Mouse (Mus musculus) forebrain, embryonic 10.5 days (tissue): ENCODE measurements around the gene Dazap2. TPM values are rescaled to one million over a fixed set of nuclear protein-coding genes. Genes with fewer than 3 reads are reported as not detected.
A peak's percentile ranks its signal among the peaks of the same experiment; 100 is the strongest.

Source experiments
- DNase-seq: peaks from one replicate; pipeline ENCODE4 v3.0.0-alpha.2; 2017; ENCODE audit warnings: low spot score; ENCODE audit errors: extremely low spot score
- H3K27ac ChIP-seq: fragments of 300-500 bp; sonication (generic); 2 replicates; pipeline ENCODE4 v1.5.1; 2016; ENCODE audit warnings: mild to moderate bottlenecking
- H3K27me3 ChIP-seq: fragments of 300-500 bp; sonication (generic); 2 replicates; pipeline ENCODE4 v1.6.1; 2016; ENCODE audit warnings: mild to moderate bottlenecking; ENCODE audit not compliant: poor library complexity, severe bottlenecking
- H3K36me3 ChIP-seq: fragments of 300-500 bp; sonication (generic); replicated peaks from 2 replicates; pipeline ENCODE4 v1.6.1; 2016; ENCODE audit warnings: mild to moderate bottlenecking, moderate library complexity
- H3K4me1 ChIP-seq: fragments of 300-500 bp; sonication (generic); 2 replicates; pipeline ENCODE4 v1.6.1; 2016
- H3K4me3 ChIP-seq: fragments of 300-500 bp; sonication (generic); 2 replicates; pipeline ENCODE4 v1.5.1; 2016; ENCODE audit warnings: mild to moderate bottlenecking, moderate library complexity
- H3K9me3 ChIP-seq: fragments of 300-500 bp; sonication (generic); 2 replicates; pipeline ENCODE4 v1.6.1; 2016; ENCODE audit warnings: mild to moderate bottlenecking, moderate library complexity
- WGBS: fragments of 180-500 bp; shearing (Covaris S2); methylation state at CpG from one replicate; pipeline ENCODE4 v1.1.7; 2016; 5-methylcytosine and 5-hydroxymethylcytosine counted together
- polyA plus RNA-seq: library from polyadenylated mRNA; unstranded; fragments of >200 nt; fragmentation: Nextera tagmentation; extraction: Ambion mirVana; gene quantifications from 2 replicates; pipeline ENCODE4 v1.2.1, GENCODE M21; 2016

Dazap2 gene
- polyA plus RNA-seq = 214 and 224 TPM in 2 replicates

DNA sequence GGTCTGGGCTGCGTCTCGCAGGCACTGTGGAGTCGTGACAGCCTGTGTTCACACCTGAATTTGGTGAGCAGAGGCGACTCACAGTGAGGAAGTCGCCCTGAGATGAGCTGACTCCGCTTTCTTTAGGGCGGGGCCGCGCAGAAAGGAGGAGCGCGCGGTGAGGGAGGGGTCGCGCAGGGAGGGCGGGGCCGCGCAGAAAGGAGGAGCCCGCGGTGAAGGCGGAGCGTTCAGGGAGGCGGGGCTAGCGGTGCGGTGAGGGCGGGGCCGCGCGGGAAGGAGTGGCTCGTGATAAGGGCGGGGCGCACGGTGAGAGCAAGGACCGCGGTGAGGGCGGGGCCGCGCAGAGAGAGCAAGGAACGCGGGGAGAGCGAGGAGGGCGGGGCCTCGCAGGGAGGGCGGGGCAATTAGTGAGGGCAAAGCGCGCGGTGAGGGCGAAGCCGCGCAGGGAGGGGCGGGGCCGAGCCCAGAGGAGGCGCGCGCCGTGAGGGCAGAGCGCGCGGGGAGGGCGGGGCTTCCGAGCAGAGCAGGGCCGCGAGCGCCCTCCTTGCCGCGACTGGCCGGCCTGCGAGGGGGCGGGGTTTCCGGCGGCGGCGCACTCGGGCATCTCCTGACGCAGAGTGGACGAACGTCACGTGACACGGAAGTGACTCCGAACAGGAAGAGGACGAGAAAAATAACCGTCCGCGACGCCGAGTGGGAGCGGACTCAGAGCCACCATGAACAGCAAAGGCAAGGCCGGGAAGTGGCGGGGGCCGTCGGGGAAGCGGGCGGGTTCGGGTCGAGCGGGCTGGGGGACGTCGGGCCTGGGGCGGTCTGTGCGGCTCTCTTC lies at the start of gene Dazap2:
TSS of gene Dazap2 (plus strand) at position 354 of the 829 bp plus-strand sequence.
- H3K4me1 ChIP-seq = peaks cover 33% of the 10 kb centered on the region
- WGBS = under 1% methylated on average over 97 of the region's 99 CpGs
- peak within 1 kb of the TSS; percentile 92 for H3K4me3 ChIP-seq
- peak; percentile 98 for DNase-seq
- peaks cover 18% of the 10 kb centered on the region for H3K27me3 ChIP-seq
- H3K9me3 ChIP-seq = no peaks in the 10 kb centered on the region
- H3K36me3 ChIP-seq = peaks cover 34% of the 10 kb centered on the region
- peak within 1 kb of the TSS; percentile 96 for H3K27ac ChIP-seq

DNA sequence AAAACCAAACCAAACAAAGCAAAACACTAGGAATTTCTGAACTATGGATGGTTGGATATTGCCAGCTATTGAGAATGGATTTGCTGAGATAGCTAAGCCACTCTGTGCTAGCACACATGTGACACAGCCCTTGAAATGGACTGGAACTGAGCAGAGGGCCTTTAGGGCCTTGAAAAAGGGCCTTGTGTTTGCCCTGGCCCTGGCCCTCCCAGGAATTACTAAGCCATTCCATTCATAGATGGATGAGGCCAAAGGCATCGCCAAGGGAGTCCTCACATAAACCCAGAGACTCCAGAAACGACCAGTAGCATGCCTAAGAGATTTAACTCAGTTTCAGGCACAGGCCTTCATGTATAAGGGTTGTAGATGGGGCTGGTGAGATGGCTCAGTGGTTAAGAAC lies 48.6 kb upstream of the Dazap2 start:
- no peaks in the 10 kb centered on the region for H3K36me3 ChIP-seq
- no peak for DNase-seq
- no peaks in the 10 kb centered on the region for H3K9me3 ChIP-seq
- no peak overlapping the region for H3K27ac ChIP-seq
- WGBS = 76% methylated on average over 2 of the region's 2 CpGs
- no peak overlapping the region for H3K4me3 ChIP-seq
- H3K4me1 ChIP-seq = no peaks in the 10 kb centered on the region
- no peaks in the 10 kb centered on the region for H3K27me3 ChIP-seq

DNA sequence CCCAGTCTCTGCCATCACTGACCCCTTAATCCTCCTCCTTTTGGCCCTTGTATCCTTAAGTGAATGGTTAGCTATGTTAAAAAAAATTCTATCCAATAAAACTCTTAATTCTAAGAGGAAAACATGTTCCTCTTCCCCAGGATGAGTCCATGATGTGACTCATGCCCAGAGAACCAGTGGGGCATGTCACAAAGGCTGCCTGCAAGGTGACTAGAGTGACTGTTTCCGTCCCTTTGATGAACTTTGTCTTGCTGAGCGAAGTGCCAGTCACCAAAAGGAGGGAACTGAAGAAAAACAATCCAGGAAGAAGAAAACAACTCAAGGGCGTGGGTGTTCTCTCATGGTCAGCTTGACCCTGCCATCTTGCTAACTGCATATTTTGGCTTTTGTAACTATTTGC lies 45.9 kb upstream of the Dazap2 start:
- Histone ChIP-seq H3K9me3 (no peaks in the 10 kb centered on the region), H3K4me3 (no peak overlapping the region), H3K27me3 (no peaks in the 10 kb centered on the region), H3K27ac (no peak overlapping the region), H3K36me3 (no peaks in the 10 kb centered on the region), H3K4me1 (peaks cover 9% of the 10 kb centered on the region; the same call in 1 of the 2 replicates)
- no peak for DNase-seq
- 77% methylated on average over 3 of the region's 3 CpGs for WGBS

GRCm38 (mm10) chr15:100573946-100574345 lies 41.2 kb upstream of the Dazap2 start:
- no peak for DNase-seq
- Histone ChIP-seq H3K9me3 (no peaks in the 10 kb centered on the region), H3K36me3 (no peaks in the 10 kb centered on the region), H3K4me1 (peaks cover 9% of the 10 kb centered on the region; the same call in 1 of the 2 replicates), H3K4me3 (no peak overlapping the region), H3K27ac (no peak overlapping the region), H3K27me3 (no peaks in the 10 kb centered on the region)
- WGBS = 74% methylated on average over 6 of the region's 6 CpGs

DNA sequence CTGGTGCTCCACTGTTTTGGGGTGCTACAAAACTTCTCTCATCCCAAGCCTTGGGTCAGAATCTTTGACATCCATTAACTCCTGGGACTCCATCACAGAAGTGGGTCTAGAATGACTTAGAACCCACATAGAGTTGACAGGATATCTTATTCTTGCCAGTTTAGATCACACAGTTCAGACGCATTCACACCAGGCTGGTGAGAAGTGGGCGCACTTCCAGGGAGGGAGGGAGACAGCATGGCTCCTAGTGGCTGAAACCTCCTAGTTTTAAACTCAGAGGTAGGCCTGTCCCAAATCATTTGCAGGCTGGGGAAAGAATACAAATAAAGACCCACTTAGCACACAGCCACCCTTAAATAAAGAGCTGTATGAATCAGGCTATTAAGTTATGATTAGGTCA lies 40.8 kb upstream of the Dazap2 start:
- Histone ChIP-seq H3K4me1 (peaks cover 9% of the 10 kb centered on the region; the same call in 1 of the 2 replicates), H3K36me3 (no peaks in the 10 kb centered on the region), H3K4me3 (no peak overlapping the region), H3K27me3 (no peaks in the 10 kb centered on the region), H3K9me3 (no peaks in the 10 kb centered on the region), H3K27ac (no peak overlapping the region)
- 86% methylated on average over 2 of the region's 2 CpGs for WGBS
- no peak for DNase-seq

DNA sequence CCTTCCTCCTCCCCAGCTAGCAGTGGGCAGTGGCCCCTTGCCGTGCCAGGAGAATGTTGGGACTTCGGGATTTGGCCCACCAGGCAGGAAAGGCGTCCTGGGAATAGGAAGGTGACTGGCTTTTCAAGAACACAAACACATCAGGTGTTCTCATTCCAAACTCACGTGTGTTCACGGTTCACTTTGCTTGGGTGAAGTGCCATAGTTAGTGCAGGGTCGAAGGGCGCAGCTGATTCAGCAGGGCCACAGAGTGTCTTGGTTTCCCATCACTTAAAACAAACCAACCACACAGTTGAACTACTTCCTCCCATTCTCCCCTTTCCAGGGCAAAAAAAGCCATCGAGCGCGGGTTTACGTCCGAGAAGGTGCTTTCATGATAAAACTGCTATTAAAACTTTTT lies 39.8 kb upstream of the Dazap2 start:
- Histone ChIP-seq H3K9me3 (no peaks in the 10 kb centered on the region), H3K27ac (no peak overlapping the region), H3K36me3 (no peaks in the 10 kb centered on the region; the same call in 1 of the 2 replicates), H3K4me1 (peaks cover 9% of the 10 kb centered on the region; the same call in 1 of the 2 replicates), H3K4me3 (no peak overlapping the region), H3K27me3 (no peaks in the 10 kb centered on the region)
- DNase-seq = no peak
- WGBS = 91% methylated on average over 12 of the region's 12 CpGs

DNA sequence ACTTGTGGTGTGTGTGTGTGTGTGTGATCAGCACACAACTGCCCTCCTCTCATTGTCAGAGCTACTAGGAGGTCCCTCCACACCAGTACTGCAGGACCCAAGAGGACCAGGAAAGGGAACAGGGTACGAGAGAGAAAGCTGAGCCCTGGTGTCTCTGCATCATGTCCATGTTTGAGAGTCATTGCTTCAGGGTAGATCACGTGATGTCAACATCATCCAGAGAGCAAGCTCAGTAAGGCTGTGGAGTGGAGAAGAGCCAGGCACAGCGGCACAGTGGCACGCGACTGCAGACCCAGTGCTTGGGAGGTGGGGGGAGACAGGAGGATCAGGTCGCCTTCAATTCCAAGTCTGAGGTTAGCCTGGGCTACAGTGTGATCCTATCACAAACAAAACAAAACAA lies 38.8 kb upstream of the Dazap2 start:
- DNase-seq = no peak
- Histone ChIP-seq H3K27me3 (no peaks in the 10 kb centered on the region), H3K9me3 (no peaks in the 10 kb centered on the region), H3K4me1 (peaks cover 9% of the 10 kb centered on the region; the same call in 1 of the 2 replicates), H3K4me3 (no peak overlapping the region), H3K27ac (no peak overlapping the region), H3K36me3 (no peaks in the 10 kb centered on the region; the same call in 1 of the 2 replicates)
- WGBS = 89% methylated on average over 6 of the region's 6 CpGs

GRCm38 (mm10) chr15:100576810-100577209 lies 38.3 kb upstream of the Dazap2 start:
- WGBS = 87% methylated on average over 6 of the region's 6 CpGs
- Histone ChIP-seq H3K36me3 (no peaks in the 10 kb centered on the region; the same call in 1 of the 2 replicates), H3K9me3 (no peaks in the 10 kb centered on the region), H3K4me3 (no peak overlapping the region), H3K27me3 (no peaks in the 10 kb centered on the region), H3K27ac (no peak overlapping the region), H3K4me1 (peaks cover 9% of the 10 kb centered on the region; the same call in 1 of the 2 replicates)
- no peak for DNase-seq

DNA sequence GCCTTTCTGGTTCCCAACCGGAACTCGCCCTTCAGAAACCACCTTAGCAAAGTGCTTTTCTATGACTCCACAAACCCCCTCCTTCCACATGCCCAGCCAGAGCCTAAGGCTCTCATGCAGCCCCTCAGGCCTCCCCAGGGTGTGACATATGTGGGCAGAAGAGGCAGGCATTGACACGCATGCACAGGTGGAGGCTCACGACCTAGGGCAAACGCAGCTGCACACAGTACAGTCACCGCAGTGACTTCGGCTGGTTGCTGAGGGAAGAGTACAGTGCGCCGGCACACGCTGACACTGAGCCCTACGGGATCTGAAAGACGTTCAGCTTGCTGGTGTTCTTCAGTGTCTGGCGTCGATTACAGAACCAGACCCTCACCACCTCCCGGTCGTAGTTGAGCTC lies 37.2 kb upstream of the Dazap2 start:
- 87% methylated on average over 16 of the region's 16 CpGs for WGBS
- H3K27me3 ChIP-seq = no peaks in the 10 kb centered on the region
- H3K4me3 ChIP-seq = no peak overlapping the region
- peaks cover 9% of the 10 kb centered on the region; the same call in 1 of the 2 replicates for H3K4me1 ChIP-seq
- no peaks in the 10 kb centered on the region for H3K9me3 ChIP-seq
- no peak for DNase-seq
- H3K36me3 ChIP-seq = no peaks in the 10 kb centered on the region; the same call in 1 of the 2 replicates
- no peak overlapping the region for H3K27ac ChIP-seq

DNA sequence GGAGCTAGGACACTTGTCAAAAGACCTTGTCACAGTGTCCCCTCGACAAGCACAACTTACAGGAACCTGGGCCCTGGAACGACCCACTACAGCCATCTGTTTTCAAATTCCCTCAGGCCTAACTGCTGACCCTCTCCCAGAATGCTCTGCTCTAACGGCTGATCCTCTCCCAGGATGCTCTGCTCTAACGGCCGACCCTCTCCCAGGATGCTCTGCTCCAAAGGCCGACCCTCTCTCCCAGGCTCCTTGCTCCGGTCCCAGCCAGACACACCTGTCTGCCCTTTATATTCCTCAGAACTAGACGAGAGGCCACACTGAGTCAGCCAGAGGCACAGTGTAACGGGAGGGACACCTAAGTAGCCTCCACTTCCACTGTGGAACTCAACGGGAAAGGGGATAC lies 35.0 kb upstream of the Dazap2 start:
- H3K9me3 ChIP-seq = no peaks in the 10 kb centered on the region

DNA sequence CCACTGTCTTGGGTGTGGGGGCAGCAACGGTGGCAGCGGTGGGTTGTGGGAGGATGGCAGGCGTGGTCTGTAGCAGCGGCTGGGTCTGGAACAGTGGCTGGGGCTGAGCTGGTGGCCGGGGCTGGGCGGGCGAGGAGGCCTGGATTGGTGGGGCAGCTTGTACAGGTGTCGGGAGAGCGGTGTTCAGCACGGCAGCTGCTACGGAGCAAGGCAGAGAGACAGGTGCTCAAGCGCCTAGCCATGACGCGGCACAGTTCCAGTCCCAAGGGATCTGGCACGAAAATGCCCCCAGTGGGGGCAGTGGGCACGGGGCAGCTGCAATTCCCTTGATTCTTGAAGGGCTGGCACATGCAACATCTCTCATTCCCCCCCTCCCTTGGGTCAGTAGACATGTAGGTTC lies 29.2 kb upstream of the Dazap2 start:
- WGBS = 90% methylated on average over 16 of the region's 16 CpGs
- Histone ChIP-seq H3K36me3 (peaks cover 13% of the 10 kb centered on the region), H3K27ac (no peak overlapping the region), H3K4me1 (peaks cover 3% of the 10 kb centered on the region; the same call in 1 of the 2 replicates), H3K4me3 (no peak overlapping the region), H3K9me3 (no peaks in the 10 kb centered on the region), H3K27me3 (0 out of 2 replicates have a peak, but pooled peaks cover 4% of the 10 kb centered on the region)
- DNase-seq = no peak

More for the DNA sequence above, 35.0 kb upstream of the Dazap2 start:
- 93% methylated on average over 10 of the region's 10 CpGs for WGBS
- Histone ChIP-seq H3K36me3 (no peaks in the 10 kb centered on the region; the same call in 1 of the 2 replicates), H3K4me3 (no peak overlapping the region), H3K27me3 (no peaks in the 10 kb centered on the region), H3K27ac (no peak overlapping the region), H3K4me1 (no peaks in the 10 kb centered on the region)
- DNase-seq = no peak

- peaks cover 13% of the 10 kb centered on the region for H3K36me3 ChIP-seq
- DNase-seq = no peak
- WGBS = 85% methylated on average over 4 of the region's 4 CpGs
- peaks cover 3% of the 10 kb centered on the region for H3K4me1 ChIP-seq
- H3K27me3 ChIP-seq = 0 out of 2 replicates have a peak, but pooled peaks cover 4% of the 10 kb centered on the region
- H3K9me3 ChIP-seq = no peaks in the 10 kb centered on the region
- no peak overlapping the region for H3K27ac ChIP-seq
- no peak overlapping the region for H3K4me3 ChIP-seq
Measured at GRCm38 (mm10) chr15:100587166-100587565, 28.0 kb upstream of the Dazap2 start.

DNA sequence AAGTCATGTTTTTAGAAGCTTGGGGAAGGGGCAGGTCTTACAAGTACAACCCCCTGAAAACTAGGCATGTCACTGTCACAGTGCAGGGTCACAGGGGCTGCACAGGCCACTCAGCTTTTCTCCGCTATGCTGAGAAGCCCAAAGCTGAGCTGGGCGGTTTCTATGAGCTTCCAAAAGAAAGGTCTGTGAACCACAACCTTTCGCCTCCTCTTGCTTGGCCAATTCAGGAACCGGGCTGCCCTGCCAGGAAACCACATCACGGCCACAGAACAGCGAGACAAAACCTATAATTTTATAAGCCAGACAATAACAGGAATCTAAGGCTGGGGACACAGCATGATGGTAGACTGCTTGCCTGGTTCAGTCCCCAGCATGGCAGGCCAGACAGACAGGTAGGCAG lies 26.9 kb upstream of the Dazap2 start:
- 0 out of 2 replicates have a peak, but pooled peaks cover 4% of the 10 kb centered on the region for H3K27me3 ChIP-seq
- no peaks in the 10 kb centered on the region for H3K9me3 ChIP-seq
- DNase-seq = no peak
- H3K4me3 ChIP-seq = no peak overlapping the region
- H3K27ac ChIP-seq = no peak overlapping the region
- peaks cover 13% of the 10 kb centered on the region for H3K36me3 ChIP-seq
- WGBS = 81% methylated on average over 6 of the region's 6 CpGs
- H3K4me1 ChIP-seq = peaks cover 3% of the 10 kb centered on the region
